Mouse (Mus musculus): Measurements from ENCODE around the gene Nr4a2.
A peak's percentile ranks its signal among the peaks of the same experiment; 100 is the strongest.

The Nr4a2 gene

GRCm38 (mm10) chr2:57123991-57124840, at the start of gene Nr4a2:
Nr4a2 (minus strand) TSS chr2:57124003.
- peak; percentile 88 for DNase-seq

DNA sequence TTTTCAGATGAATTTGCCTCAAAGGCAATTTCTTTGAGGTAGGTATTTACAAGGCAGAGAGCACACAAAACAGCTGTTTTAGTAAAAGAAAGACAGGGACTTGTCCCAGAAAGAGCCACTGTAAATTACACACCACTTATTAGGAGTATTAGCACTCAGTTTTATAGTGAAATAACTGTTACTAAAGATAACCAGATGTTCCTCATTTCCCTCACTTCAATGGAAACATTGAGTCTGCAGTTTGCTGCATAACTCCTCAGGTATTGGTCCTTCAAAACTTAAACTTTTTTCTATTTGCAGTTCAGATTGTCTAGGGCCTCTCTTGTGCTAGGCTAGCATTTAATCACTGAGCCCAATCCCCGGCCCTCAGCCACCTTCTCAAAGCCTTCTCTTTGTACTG, 41.6 kb upstream of the Nr4a2 start:
- no peak for DNase-seq

DNA sequence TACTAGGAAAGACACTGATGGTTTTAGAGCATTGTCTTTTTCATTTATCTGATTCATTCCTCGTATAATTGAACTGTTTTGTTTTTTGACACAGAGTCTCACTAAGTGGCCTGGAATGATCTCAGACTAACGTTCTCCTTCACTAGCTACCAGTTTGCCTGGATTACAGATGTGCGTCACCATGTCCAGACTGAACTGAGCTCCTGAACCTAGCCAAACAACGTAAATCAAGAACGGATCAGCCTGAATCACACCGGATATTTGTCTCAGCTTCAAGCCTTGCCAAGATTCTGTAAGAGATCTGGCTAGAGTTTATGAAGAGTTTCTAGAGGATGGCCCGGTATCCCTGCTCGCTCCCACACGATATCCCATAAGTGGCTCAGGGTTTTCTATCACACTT, 33.0 kb upstream of the Nr4a2 start:
- no peak for DNase-seq

DNA sequence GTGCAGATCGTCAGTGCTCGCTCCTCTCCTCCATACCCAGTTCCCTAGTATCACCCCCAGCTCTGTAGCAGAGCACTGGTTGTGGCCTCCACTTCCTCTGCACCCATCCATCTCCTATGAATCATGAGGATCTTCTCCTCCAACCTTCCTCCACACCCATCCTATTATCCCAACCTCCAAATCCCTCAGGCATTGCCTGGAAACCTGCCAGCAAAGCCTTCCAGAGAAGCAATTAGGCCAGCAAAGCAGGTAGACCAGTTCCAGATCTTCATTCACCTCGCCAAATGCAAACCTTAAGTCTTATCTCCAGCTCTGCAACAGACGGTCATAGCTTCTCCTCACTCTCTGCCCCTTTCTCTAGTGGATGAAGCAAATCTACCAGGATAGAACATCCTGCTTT, 26.0 kb upstream of the Nr4a2 start:
- no peak for DNase-seq

DNA sequence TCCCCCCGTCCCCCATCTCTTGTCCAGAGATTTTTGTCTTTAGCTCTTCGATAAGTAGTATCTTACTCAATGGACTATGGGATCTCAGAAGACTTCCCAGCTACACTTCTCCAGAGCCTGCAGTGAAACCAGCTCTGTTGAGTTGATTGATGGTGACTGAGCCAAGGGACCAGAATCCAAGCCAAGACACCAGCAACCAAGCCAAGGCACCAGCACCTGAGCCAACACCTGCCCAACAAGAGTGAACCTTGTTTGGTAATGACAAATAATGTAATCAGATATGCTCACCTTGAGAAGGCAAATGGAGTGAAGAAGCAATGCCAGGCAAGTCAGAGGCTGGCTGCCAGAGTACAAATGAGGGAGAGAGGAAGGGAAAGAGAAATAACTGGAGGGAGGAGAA, 24.4 kb upstream of the Nr4a2 start:
- no peak for DNase-seq

DNA sequence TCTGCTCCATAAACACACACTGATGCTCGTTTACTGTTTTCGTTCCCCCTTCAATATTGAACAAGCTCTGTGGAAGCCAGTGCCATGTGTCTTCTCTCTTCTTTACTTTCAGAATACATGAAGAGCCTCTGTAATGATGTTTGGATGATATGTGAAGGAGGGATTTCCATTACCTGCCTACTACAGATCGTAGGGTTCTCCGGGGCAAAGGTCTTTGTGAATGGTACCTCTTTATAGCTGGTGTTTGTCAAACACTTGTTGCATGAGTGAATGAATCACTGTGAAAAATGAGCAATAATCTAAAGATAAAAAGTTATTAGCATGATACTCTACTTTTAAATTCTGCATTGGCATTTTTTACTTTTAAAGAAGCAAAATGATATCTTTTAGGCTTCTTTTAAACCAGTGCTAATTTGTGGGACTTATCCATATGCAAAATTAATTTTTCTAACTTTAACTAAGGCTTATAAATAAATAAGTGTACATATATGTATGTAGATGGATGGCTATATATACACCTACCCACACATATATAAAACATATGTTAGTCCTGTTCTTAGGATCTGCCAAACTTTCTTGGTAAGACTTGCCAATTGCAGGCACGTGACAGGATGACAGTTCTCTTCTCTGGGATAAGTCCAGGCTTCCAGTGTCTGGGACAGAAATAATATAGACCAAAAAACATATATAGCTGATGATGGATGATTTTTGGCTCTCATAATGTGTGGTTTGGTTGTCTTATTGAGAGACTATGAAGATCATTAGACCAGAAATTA, 22.0 kb upstream of the Nr4a2 start:
- no peak for DNase-seq

DNA sequence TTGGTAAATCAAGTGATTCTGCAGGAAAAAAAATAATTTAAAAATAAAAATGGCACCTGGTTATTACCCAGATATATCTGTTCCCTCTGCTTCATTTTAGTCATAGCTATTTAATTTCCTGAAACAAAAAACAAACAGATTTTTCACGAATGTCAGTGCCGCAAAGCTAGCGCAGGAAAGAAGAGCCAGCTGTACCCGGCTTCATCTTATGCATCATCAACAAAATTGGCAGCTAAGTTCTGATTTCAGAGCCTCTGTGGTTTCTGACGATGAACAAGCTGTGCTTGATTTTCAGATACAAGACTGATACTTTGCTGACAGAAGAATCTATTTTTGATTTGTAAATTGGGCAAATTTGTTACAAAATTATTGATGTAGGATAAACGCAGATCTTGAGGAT, 14.8 kb upstream of the Nr4a2 start:
- DNase-seq: no peak

DNA sequence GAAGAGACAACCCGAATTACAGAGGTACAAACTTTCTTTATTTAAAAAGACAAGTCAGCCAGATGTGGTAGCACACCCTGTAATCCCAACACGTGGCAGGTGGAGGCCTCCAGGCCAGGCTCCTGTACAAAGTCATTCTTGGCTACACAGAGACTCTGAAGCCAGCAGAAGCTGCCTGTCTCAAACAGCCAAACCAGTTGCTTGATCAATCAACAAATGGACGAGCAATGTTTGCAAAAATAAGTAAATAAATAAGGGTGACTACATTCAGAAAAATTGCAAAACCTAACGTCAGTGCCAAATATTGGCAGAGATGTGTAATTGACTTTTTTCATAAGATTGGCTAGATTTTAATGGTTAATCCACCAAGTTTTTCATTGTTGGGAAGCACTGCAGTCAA, 3.7 kb upstream of the Nr4a2 start:
- no peak for DNase-seq

- no peak for DNase-seq
These were observed 2.1 kb upstream of the Nr4a2 start for GRCm38 (mm10) chr2:57125891-57126290.

DNA sequence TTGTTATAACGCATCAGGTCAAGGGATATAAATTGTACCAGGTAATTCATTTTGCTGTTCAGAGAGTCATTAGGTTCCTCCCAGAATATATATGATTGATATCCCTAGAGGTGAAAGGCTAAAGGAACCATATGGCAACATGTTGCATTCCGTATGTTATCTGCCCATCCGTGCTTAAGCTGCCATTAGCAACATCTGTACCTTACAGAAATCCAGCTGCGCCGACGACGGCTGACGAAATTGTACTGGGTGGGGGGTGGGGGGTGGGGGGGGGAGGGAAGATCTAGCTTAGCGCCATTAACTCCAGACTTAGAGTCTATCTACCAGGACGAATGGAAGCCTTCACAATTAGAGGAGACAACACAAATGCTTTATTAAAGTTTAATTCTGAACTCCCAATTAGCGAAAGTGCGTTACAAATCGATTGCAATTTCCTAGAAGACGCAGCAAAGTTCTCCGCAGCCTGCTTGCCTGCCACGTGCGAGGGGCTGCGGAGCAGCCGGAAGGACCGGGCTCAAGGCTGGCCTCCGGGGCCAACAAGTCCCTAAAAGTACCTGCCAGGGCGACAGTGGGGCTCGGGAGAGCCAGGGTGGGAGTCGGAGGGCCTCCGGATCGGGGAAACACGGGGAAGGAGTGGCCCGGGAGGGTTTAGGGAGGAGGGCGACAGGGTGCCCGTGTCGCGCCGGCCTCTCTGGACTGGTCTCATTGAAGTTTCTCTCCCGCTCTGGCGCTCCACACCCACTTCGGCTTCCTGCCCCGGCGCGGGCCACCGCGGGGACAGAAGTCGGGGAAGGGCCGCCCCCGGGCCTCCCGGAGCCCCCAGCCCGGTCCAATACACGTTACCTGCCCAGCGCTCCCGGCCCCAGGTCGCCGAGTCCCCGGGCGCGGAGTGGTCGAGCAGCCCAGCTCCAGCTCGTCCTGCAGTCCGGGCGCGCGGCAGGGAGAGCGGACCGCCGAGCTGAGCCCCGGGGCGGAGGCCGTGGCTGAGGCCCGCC, 520 bp downstream of the Nr4a2 start:
- peak; percentile 64 for DNase-seq

- DNase-seq: no peak
These were observed 2.7 kb downstream of the Nr4a2 start for GRCm38 (mm10) chr2:57121110-57121509.

- peak; percentile 78 for DNase-seq
These were observed 6.4 kb downstream of the Nr4a2 start for GRCm38 (mm10) chr2:57117201-57117951.

DNA sequence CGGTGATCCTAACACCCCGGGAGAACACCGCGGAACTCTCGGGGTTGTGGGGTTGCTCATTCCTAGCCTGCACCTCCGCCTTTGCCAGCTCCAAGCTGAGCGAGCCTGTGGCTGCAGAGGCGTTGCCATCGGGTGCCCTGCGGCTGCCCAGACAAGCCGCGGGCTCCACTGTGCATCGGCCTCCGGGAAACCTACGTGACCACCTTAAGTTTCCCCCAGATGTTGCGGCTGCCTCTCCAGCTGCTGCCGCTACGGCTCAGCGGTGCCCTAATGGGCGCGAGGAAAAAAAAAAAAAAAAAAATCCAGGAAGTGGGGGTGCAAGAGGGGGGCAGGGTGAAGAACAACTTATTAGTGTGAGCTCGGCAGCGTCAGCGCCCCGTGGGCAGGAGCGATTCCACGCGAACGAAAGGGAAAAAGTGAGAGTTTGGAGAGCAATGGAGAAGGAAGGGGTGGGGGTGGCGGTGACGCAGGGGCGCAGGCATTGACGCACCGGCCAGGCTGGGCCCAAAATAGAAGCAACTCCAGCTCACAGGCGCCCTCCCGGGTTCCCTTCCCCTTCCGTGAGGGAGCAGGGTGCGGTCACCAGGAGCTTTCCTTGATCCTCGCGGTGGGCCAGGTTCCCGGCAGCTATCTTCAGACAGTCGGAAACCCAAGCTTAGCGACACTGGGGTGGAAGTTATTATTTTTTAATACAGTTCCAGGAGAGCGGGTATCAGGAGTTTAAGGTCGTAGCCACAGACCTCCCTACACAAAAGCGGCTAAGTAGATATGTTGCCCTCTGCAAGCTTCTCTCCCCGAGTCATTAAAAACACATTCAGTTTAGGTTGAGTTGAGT, 7.2 kb downstream of the Nr4a2 start:
- peak; percentile 80 for DNase-seq

- peak; percentile 79 for DNase-seq
These were observed 7.9 kb downstream of the Nr4a2 start for GRCm38 (mm10) chr2:57115864-57116365.

DNA sequence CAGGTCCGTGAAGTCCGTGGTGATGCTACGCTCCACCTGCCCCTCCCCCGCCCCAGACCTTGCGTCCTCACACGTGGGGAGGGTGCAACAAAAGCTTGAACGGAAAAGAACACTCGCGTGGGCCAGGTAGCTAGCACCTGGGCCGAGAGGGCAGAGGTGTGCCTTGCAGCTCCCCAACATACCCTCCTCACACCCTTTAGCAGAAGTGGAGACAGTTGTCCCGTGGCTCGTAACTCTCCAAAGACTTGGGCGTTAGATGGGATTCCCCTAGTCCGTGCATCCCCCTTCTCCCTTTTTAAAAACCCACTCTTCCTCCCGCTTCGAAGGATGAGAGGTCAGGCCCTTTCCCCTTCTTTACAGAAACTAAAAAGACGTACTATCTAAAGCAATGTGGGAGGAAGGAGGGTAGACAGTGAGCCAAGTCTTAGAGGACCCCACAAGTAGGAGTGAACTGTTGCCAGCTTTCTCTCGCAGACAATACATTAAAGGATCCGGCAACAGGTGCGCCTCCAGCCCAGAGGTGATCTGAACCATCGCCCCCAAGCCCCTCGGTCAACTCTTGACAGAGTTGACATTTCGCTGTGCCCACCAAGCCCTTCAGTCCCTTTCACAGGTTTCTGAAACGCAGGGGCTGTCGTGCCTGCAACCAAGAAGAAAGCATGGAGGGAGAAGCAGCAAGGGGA, 8.5 kb downstream of the Nr4a2 start:
- DNase-seq: peak; percentile 58

GRCm38 (mm10) chr2:57114211-57115151, 9.3 kb downstream of the Nr4a2 start:
- DNase-seq: peak; percentile 87

DNA sequence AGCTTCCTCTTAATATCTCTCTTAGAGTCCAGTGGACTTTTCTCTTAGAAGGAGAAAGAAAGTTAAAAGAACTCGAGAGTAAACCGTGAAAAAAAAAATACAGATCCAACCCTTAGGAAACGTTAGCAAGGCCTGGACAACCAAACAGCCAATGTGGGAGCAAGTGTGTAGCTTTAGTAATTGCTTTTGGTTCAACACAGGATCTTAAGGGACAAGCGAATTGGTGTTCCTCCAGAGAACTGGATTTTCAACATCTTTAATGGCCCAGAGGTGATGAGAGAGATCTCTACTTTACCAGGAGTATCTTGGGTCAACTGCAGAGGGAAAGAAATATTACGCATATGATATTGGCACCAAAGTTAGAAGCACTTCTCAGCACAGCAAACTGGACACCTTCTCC, 10.4 kb downstream of the Nr4a2 start:
- DNase-seq: no peak

GRCm38 (mm10) chr2:57112949-57113348, 10.9 kb downstream of the Nr4a2 start:
- no peak for DNase-seq

Measured in cerebellum, adult 11-12 months (tissue).